Mouse (Mus musculus) lung, adult 2 months (tissue): ENCODE data around the gene Tctn1. TPM values are rescaled to one million over a fixed set of nuclear protein-coding genes. Genes with fewer than 3 reads are reported as not detected.

ENCODE experiments used
- DNase-seq: peaks from one replicate; pipeline ENCODE4 v3.0.0; 2022
- H3K4me1 ChIP-seq: fragments of 200-500 bp; 2 replicates; pipeline ENCODE4 v1.6.1; 2011; ENCODE audit warnings: low read length; ENCODE audit not compliant: control insufficient read depth, insufficient read depth
- H3K4me3 ChIP-seq: fragments of 200-500 bp; replicated peaks from 2 replicates; pipeline ENCODE3; 2011; ENCODE audit warnings: low read depth, mild to moderate bottlenecking, control low read depth, low read length; ENCODE audit errors: extremely low read depth
- CTCF ChIP-seq: fragments of 200-500 bp; IDR thresholded peaks from 2 replicates; pipeline ENCODE4 v1.5.1; 2011; ENCODE audit warnings: mild to moderate bottlenecking, low read length, control low read depth; ENCODE audit not compliant: insufficient read depth
- POLR2A ChIP-seq: fragments of 200-500 bp; IDR thresholded peaks from 2 replicates; pipeline ENCODE4 v1.6.1; 2011; ENCODE audit warnings: low read depth, mild to moderate bottlenecking, control low read depth, low read length, borderline replicate concordance; ENCODE audit errors: extremely low read depth
- WGBS: fragments of 180-500 bp; shearing (Covaris S2); methylation state at CpG from one replicate; pipeline ENCODE4 v1.1.7; 2018; 5-methylcytosine and 5-hydroxymethylcytosine counted together
- polyA plus RNA-seq: library from polyadenylated mRNA; depleted of rRNA; stranded (reverse); fragments of >200 nt; gene quantifications from 2 replicates; pipeline ENCODE4 v1.2.3, GENCODE M21; 2012

The Tctn1 gene
- polyA plus RNA-seq, 1 experiment, result 33.2 TPM

DNA sequence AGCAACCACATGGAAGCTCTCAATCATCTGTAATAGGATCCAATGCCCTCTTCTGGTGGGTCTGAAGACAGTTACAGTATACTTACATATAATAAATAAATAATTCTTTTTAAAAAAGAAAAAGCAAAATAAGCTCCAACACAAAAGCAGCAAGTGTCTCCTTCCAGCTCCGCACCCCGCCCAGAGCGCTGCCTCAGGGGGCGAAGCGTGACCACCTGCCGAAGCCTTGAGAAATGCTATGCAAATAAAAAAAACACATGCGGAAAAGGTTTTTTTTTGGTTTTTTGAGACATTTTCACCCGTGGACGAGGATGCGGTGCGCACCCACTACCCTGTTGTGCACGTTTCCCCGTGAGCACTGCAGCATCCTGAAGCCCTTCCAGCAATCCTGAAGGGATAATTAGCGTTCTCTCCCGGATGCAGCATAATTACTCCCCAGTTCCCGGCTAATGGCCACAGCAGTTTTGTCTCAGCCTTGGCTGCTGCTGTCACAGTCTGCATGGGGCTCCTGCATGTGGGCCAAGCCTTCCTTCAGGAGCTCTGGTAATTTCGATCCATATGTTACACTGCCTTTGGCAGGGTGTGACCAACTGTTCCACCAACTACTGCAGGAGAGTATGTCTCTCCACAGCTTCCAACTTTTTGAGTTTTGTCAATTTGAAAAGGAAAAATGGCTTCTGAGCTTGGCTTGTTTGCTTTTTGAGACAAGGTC, 12.2 kb downstream of the Tctn1 start:
- H3K4me1 ChIP-seq, result no peaks in the 10 kb centered on the region
- WGBS, result 91% methylated on average over 17 of the region's 17 CpGs
- TF ChIP-seq CTCF (no peak), POLR2A (no peak)

GRCm38 (mm10) chr5:122249281-122249680, 15.0 kb downstream of the Tctn1 start:
- DNase-seq, result no peak
- 88% methylated on average over 4 of the region's 4 CpGs for WGBS
- no peaks in the 10 kb centered on the region for H3K4me1 ChIP-seq
- no peak overlapping the region for H3K4me3 ChIP-seq
- TF ChIP-seq POLR2A (no peak), CTCF (no peak)

More for the DNA sequence above, 12.2 kb downstream of the Tctn1 start:
- DNase-seq, result no peak
- H3K4me3 ChIP-seq, result no peak overlapping the region

DNA sequence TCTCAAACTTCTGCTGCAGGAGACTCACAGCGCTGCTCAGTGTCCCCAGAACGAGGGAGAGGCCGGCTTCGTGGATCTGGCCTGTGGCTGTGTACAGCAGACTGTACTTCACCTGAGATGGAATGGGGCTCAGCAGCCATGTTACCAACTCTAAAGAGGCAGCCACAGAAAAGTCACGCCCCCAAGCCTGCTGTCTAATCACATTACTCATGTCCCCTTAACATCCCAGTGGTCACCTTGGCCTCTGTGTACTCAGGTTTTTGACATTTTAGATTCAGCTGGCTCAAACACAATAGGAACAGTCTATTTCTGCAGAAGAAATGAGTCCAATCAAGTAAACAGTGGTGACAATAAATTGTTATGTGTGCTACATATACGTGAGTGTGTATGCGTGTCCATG, 16.3 kb downstream of the Tctn1 start:
- H3K4me3 ChIP-seq, result no peak overlapping the region
- no peaks in the 10 kb centered on the region for H3K4me1 ChIP-seq
- no peak for DNase-seq
- TF ChIP-seq POLR2A (no peak), CTCF (no peak)
- 92% methylated on average over 7 of the region's 7 CpGs for WGBS

DNA sequence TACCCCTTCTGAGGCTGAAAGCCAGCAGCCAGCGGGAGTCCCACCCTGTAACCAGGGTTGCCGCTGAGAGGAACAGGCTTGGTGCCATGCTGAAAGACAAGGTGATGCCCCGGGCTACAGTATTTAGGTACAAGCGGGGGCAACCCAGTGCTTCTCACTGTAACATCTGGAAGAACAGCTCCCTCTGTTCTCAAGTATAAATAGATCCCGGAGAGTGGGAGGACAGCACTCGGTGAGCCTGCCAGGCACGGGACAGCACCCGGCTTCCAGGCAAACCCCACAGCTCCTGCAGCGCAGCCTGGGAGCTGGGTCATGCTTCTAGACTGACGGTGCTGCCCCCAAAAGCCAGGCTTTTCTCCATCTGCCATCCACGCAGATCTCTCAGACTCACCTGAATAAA, 16.7 kb downstream of the Tctn1 start:
- 0 out of 2 replicates have a peak, but pooled peaks cover 2% of the 10 kb centered on the region for H3K4me1 ChIP-seq
- DNase-seq, result no peak
- WGBS, result 90% methylated on average over 11 of the region's 11 CpGs
- TF ChIP-seq POLR2A, result no peak
- H3K4me3 ChIP-seq, result no peak overlapping the region

- Histone ChIP-seq H3K4me1 (0 out of 2 replicates have a peak, but pooled peaks cover 4% of the 10 kb centered on the region), H3K4me3 (no peak overlapping the region)
- no peak for DNase-seq
- no peak for TF ChIP-seq POLR2A
- TF ChIP-seq CTCF, result no peak
- 89% methylated on average over 10 of the region's 10 CpGs for WGBS
Observed at GRCm38 (mm10) chr5:122246547-122247167, 17.6 kb downstream of the Tctn1 start.

GRCm38 (mm10) chr5:122245186-122245585, 19.1 kb downstream of the Tctn1 start:
- H3K4me3 ChIP-seq, result no peak overlapping the region
- no peak for DNase-seq
- 59% methylated on average over 3 of the region's 3 CpGs for WGBS
- TF ChIP-seq CTCF (no peak), POLR2A (no peak)
- H3K4me1 ChIP-seq, result 0 out of 2 replicates have a peak, but pooled peaks cover 4% of the 10 kb centered on the region

- no peak for DNase-seq
- 76% methylated on average over 17 of the region's 17 CpGs for WGBS
- TF ChIP-seq POLR2A (no peak), CTCF (no peak)
Observed at GRCm38 (mm10) chr5:122243781-122244523, 20.3 kb downstream of the Tctn1 start.

DNA sequence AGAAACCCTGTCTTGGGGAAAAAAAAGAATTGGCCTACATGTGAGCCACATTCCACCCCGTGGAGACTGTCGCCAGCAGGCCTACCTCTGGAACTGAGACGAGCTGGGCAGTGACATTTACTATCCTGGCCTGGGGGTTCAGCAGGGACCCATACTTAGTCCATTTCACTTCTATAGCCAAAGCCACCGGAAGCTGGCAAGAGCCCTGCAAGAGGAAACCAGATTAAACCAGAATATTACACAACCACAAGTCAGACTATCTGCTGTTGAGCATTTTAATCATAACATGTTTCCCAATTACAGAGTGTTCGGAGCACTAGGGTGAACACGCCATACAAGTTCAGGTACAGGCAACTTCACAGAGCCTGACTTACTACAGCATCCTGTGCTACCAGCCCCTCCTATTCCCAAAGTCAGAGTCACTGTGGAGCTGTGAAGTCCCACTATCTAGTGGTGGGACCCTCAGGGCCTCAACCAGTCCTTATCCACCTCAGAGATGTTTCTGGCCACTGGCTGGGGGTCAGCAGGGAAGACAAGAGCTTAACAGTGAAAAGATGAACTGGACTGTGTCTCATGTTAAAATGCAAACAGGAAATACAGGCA, 21.6 kb downstream of the Tctn1 start:
- DNase-seq, result no peak
- no peak overlapping the region for H3K4me3 ChIP-seq
- TF ChIP-seq POLR2A, result no peak
- no peak for TF ChIP-seq CTCF
- 70% methylated on average over 6 of the region's 6 CpGs for WGBS
- H3K4me1 ChIP-seq, result 0 out of 2 replicates have a peak, but pooled peaks cover 4% of the 10 kb centered on the region

More at GRCm38 (mm10) chr5:122243781-122244523, 20.3 kb downstream of the Tctn1 start:
- 0 out of 2 replicates have a peak, but pooled peaks cover 4% of the 10 kb centered on the region for H3K4me1 ChIP-seq
- no peak overlapping the region for H3K4me3 ChIP-seq

DNA sequence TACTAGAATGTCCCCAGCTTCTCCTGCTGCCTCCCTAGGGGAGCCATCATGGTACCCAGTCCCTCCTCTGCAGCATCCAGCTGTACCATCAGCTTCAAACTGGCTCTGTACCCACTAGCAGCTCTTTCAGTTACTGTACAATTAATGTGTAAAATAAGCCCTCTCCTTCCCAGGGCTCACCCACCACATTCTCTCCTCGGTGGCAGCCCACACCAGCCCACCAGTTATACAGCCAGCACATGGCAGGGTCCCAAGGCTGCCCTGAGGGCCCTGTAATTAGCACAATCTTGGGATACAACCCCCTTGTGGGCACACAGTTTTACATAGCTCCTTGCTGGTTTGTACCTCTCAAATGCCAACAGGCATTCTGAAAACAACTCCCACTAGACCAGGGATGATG, 23.3 kb downstream of the Tctn1 start:
- DNase-seq, result no peak
- 0 out of 2 replicates have a peak, but pooled peaks cover 4% of the 10 kb centered on the region for H3K4me1 ChIP-seq
- WGBS, result 95% methylated on average over 1 of the region's 1 CpGs

More for the DNA sequence above, 23.3 kb downstream of the Tctn1 start:
- TF ChIP-seq POLR2A (no peak), CTCF (no peak)
- no peak overlapping the region for H3K4me3 ChIP-seq
